Mouse (Mus musculus) myocyte (in vitro differentiated cells): ENCODE measurements at regions not wholly inside any gene's neighbourhood (a gene's known extent, or its start where the extent isn't known, plus 50 kb on each side); places are given as distances from the start of the nearest gene placed in this dataset.

ENCODE experiments used
- H3K27me3 ChIP-seq: one replicate; pipeline ENCODE4 v1.6.1; 2011; ENCODE audit not compliant: control insufficient read depth, insufficient read depth, insufficient read length
- H3K36me3 ChIP-seq: one replicate; pipeline ENCODE4 v1.6.1; 2011; ENCODE audit not compliant: control insufficient read depth, insufficient read depth
- H3K4me2 ChIP-seq: one replicate; pipeline ENCODE4 v1.6.1; 2011; ENCODE audit warnings: low read depth, control low read depth
- H3K4me3 ChIP-seq: one replicate; pipeline ENCODE4 v1.5.1; 2011; ENCODE audit warnings: mild to moderate bottlenecking, control low read depth, moderate library complexity
- H3K79me2 ChIP-seq: one replicate; pipeline ENCODE4 v1.6.1; 2011; ENCODE audit not compliant: control insufficient read depth, insufficient read depth
- H3ac ChIP-seq: one replicate; pipeline ENCODE4 v1.6.1; 2011; ENCODE audit not compliant: control insufficient read depth, insufficient read length
- CEBPB ChIP-seq: IDR thresholded peaks from 2 replicates; pipeline ENCODE4 v1.6.1; 2011; ENCODE audit warnings: mild to moderate bottlenecking, moderate library complexity; ENCODE audit not compliant: poor library complexity, insufficient read depth, severe bottlenecking
- E2F4 ChIP-seq: IDR thresholded peaks from one replicate; pipeline ENCODE4 v1.6.1; 2011; ENCODE audit warnings: mild to moderate bottlenecking, control low read depth, moderate library complexity; ENCODE audit not compliant: insufficient read depth
- MAX ChIP-seq: IDR thresholded peaks from one replicate; pipeline ENCODE4 v1.6.1; 2011; ENCODE audit warnings: low read depth, mild to moderate bottlenecking, control low read depth
- MYOD1 ChIP-seq, 3 experiments: IDR thresholded peaks; one replicate each; pipeline ENCODE4 v1.6.1; 2011; ENCODE audit warnings: control low read depth in 2 of 3, low read depth in 2 of 3, mild to moderate bottlenecking in 2 of 3, moderate library complexity in 1 of 3; ENCODE audit not compliant: insufficient read length in 2 of 3, control insufficient read depth in 1 of 3
- MYOG ChIP-seq, 3 experiments: IDR thresholded peaks; one replicate each; pipeline ENCODE4 v1.6.1; 2011; ENCODE audit warnings: control low read depth in 2 of 3, low read depth in 2 of 3, mild to moderate bottlenecking in 2 of 3; ENCODE audit not compliant: insufficient read length in 2 of 3, control insufficient read depth in 1 of 3, insufficient read depth in 1 of 3
- POLR2A ChIP-seq: IDR thresholded peaks from one replicate; pipeline ENCODE4 v1.6.1; 2011; ENCODE audit warnings: low read depth, mild to moderate bottlenecking, control low read depth, moderate library complexity; ENCODE audit not compliant: insufficient read length
- POLR2AphosphoS2 ChIP-seq: IDR thresholded peaks from one replicate; pipeline ENCODE4 v1.6.1; 2011; ENCODE audit warnings: low read depth, control low read depth; ENCODE audit not compliant: insufficient read length
- REST ChIP-seq: IDR thresholded peaks from one replicate; pipeline ENCODE4 v1.6.1; 2011; ENCODE audit warnings: mild to moderate bottlenecking, control low read depth, moderate library complexity; ENCODE audit not compliant: insufficient read depth, insufficient read length
- SRF ChIP-seq: IDR thresholded peaks from one replicate; pipeline ENCODE4 v1.6.1; 2011; ENCODE audit warnings: low read depth; ENCODE audit not compliant: control insufficient read depth, insufficient read length
- TCF12 ChIP-seq: IDR thresholded peaks from one replicate; pipeline ENCODE4 v1.6.1; 2011; ENCODE audit warnings: mild to moderate bottlenecking, control low read depth; ENCODE audit not compliant: poor library complexity, insufficient read depth, severe bottlenecking
- TCF3 ChIP-seq: IDR thresholded peaks from one replicate; pipeline ENCODE4 v1.6.1; 2011; ENCODE audit warnings: low read depth, control low read depth; ENCODE audit not compliant: insufficient read length
- USF1 ChIP-seq: IDR thresholded peaks from one replicate; pipeline ENCODE4 v1.6.1; 2011; ENCODE audit warnings: low read depth, mild to moderate bottlenecking, control low read depth, moderate library complexity

- no peak for TF ChIP-seq MYOG (IDR thresholded peaks at IDR 0.05; ENCODE audit: control insufficient read depth in 1 of 3, insufficient read depth in 1 of 3, insufficient read length in 2 of 3, low read depth in 2 of 3)
- TF ChIP-seq POLR2AphosphoS2 = no peak
- TF ChIP-seq MAX = no peak
- TF ChIP-seq SRF = no peak
- no peak overlapping the region for H3K4me2 ChIP-seq
- no peak overlapping the region for H3ac ChIP-seq
- no peaks in the 10 kb centered on the region for H3K36me3 ChIP-seq
- no peaks in the 10 kb centered on the region for H3K79me2 ChIP-seq
- H3K27me3 ChIP-seq = no peaks in the 10 kb centered on the region
- no peak overlapping the region for H3K4me3 ChIP-seq
Measured at GRCm38 (mm10) chr3:149370517-149371227, 380.3 kb upstream of the Adgrl2 start.

GRCm38 (mm10) chr3:149367888-149368287 is 377.5 kb upstream of the Adgrl2 start:
- Histone ChIP-seq H3K36me3 (no peaks in the 10 kb centered on the region), H3ac (no peak overlapping the region), H3K4me3 (no peak overlapping the region), H3K4me2 (no peak overlapping the region), H3K27me3 (no peaks in the 10 kb centered on the region), H3K79me2 (no peaks in the 10 kb centered on the region)
- TF ChIP-seq TCF12 (no peak), E2F4 (no peak), MYOG (IDR thresholded peaks at IDR 0.05; ENCODE audit: control insufficient read depth in 1 of 3, insufficient read depth in 1 of 3, insufficient read length in 2 of 3, low read depth in 2 of 3) (no peak), SRF (no peak), POLR2AphosphoS2 (no peak), MAX (no peak), MYOD1 (IDR thresholded peaks at IDR 0.05; ENCODE audit: control insufficient read depth in 1 of 3, insufficient read length in 2 of 3, low read depth in 2 of 3) (no peak), TCF3 (no peak), USF1 (no peak), REST (no peak), CEBPB (no peak), POLR2A (no peak)

GRCm38 (mm10) chr3:149360164-149360563 is 369.8 kb upstream of the Adgrl2 start:
- no peak for TF ChIP-seq USF1
- TF ChIP-seq REST = no peak
- no peak for TF ChIP-seq MAX
- no peak for TF ChIP-seq TCF3
- no peak for TF ChIP-seq POLR2AphosphoS2
- TF ChIP-seq MYOG (IDR thresholded peaks at IDR 0.05; ENCODE audit: control insufficient read depth in 1 of 3, insufficient read depth in 1 of 3, insufficient read length in 2 of 3, low read depth in 2 of 3) = no peak
- TF ChIP-seq TCF12 = no peak
- no peak for TF ChIP-seq SRF
- no peak for TF ChIP-seq CEBPB
- TF ChIP-seq MYOD1 (IDR thresholded peaks at IDR 0.05; ENCODE audit: control insufficient read depth in 1 of 3, insufficient read length in 2 of 3, low read depth in 2 of 3) = no peak
- no peak for TF ChIP-seq POLR2A
- TF ChIP-seq E2F4 = no peak
- Histone ChIP-seq H3ac (no peak overlapping the region), H3K4me2 (no peak overlapping the region), H3K36me3 (no peaks in the 10 kb centered on the region), H3K79me2 (no peaks in the 10 kb centered on the region), H3K27me3 (no peaks in the 10 kb centered on the region), H3K4me3 (no peak overlapping the region)

GRCm38 (mm10) chr3:149358570-149359193 is 368.3 kb upstream of the Adgrl2 start:
- H3K4me2 ChIP-seq = no peak overlapping the region
- H3K4me3 ChIP-seq = no peak overlapping the region

More at GRCm38 (mm10) chr3:149358570-149359193, 368.3 kb upstream of the Adgrl2 start:
- Histone ChIP-seq H3K36me3 (no peaks in the 10 kb centered on the region), H3K79me2 (no peaks in the 10 kb centered on the region), H3ac (no peak overlapping the region), H3K27me3 (no peaks in the 10 kb centered on the region)
- TF ChIP-seq POLR2AphosphoS2 (no peak), TCF12 (no peak), MAX (no peak)
